8 mouse cellular contexts compared by ENCODE assay signal in genomic region chr12:79910884-79911759, GRCm38 (mm10).
DNase-seq lines count a peak whose midpoint lies in the region; ATAC-seq and TF ChIP-seq lines count a peak whose summit lies in the region.

No protein-coding gene starts in this region.

- H3K27ac ChIP-seq in hindbrain, embryonic 10.5 days = peak overlapping the region; percentile 75
- peak overlapping the region; percentile 66; the same call in 1 of the 2 replicates for H3K27ac ChIP-seq in lung, postnatal 0 days (ENCODE audit: low read length)

- H3K9ac ChIP-seq in lung, postnatal 0 days (replicated peaks; ENCODE audit: low read depth) = no peak overlapping the region

- ATAC-seq in lung, postnatal 0 days = no peak; the same call in 1 of the 2 replicates
- ATAC-seq in activated CD4-positive, CD25-positive, alpha-beta regulatory T cell, adult 4 months = no peak

- H3K4me3 ChIP-seq in hindbrain, embryonic 10.5 days = peak overlapping the region; percentile 1; the same call in 1 of the 2 replicates
- no peak overlapping the region for H3K4me3 ChIP-seq in lung, postnatal 0 days (ENCODE audit: low read depth, low read length)

- no peak overlapping the region for H3K4me2 ChIP-seq in lung, postnatal 0 days (replicated peaks; ENCODE audit: low read depth, low read length)

- peaks cover 70% of the 10 kb centered on the region for H3K4me1 ChIP-seq in hindbrain, embryonic 10.5 days (replicated peaks)
- peaks cover 15% of the 10 kb centered on the region for H3K4me1 ChIP-seq in lung, postnatal 0 days (ENCODE audit: insufficient read depth, low read depth, low read length)

- TF ChIP-seq CTCF in lung, postnatal 0 days (IDR thresholded peaks at IDR 0.05) = no peak

- no peaks in the 10 kb centered on the region for H3K27me3 ChIP-seq in hindbrain, embryonic 10.5 days (ENCODE audit: insufficient read depth, poor library complexity, severe bottlenecking)
- H3K27me3 ChIP-seq in lung, postnatal 0 days (replicated peaks; ENCODE audit: insufficient read depth, low read length) = no peaks in the 10 kb centered on the region

- TF ChIP-seq EP300 in lung, postnatal 0 days (IDR thresholded peaks at IDR 0.05) = no peak

- peak; percentile 49 for DNase-seq in Muller cell, postnatal 12 days (ENCODE audit: inconsistent ontology term)
- peak; percentile 30 to 51 for DNase-seq in cerebellum, postnatal 14 days
- DNase-seq in hindbrain, embryonic 10.5 days (ENCODE audit: low spot score) = peak; percentile 87
- DNase-seq in lung, postnatal 0 days (ENCODE audit: low spot score) = no peak
- DNase-seq in right cerebral cortex, adult 2 months (ENCODE audit: low spot score in 2 of 2) = peak; percentile 36 to 58
- DNase-seq in c-Kit-positive CD71-positive TER-119-positive erythroid progenitor cells, embryonic 14.5 days (ENCODE audit: low spot score) = no peak
- DNase-seq in kidney, adult 11 months = no peak

- peaks cover 7% of the 10 kb centered on the region; the same call in 1 of the 2 replicates for H3K36me3 ChIP-seq in hindbrain, embryonic 10.5 days
- H3K36me3 ChIP-seq in lung, postnatal 0 days (ENCODE audit: insufficient read depth, low read length) = no peaks in the 10 kb centered on the region

- 6% methylated on average over 15 of the region's 15 CpGs for WGBS in hindbrain, embryonic 10.5 days
- 54% methylated on average over 15 of the region's 15 CpGs for WGBS in lung, postnatal 0 days

- H3K9me3 ChIP-seq in hindbrain, embryonic 10.5 days = peaks cover 6% of the 10 kb centered on the region; the same call in 1 of the 2 replicates
- H3K9me3 ChIP-seq in lung, postnatal 0 days (ENCODE audit: low read length) = no peaks in the 10 kb centered on the region

Comparison
In these comparisons a context has a peak if more than half of its experiments do, and no peak if none do; other contexts are left out.
1. DNase-seq: peak in Muller cell, postnatal 12 days (single experiment), cerebellum, postnatal 14 days (2 of 2), hindbrain, embryonic 10.5 days (single experiment) and right cerebral cortex, adult 2 months (2 of 2); none in lung, postnatal 0 days (single experiment), c-Kit-positive CD71-positive TER-119-positive erythroid progenitor cells, embryonic 14.5 days (single experiment) and kidney, adult 11 months (single experiment).